Mouse (Mus musculus) hindbrain, postnatal 0 days (tissue): ENCODE data around the gene Flvcr2. TPM values are rescaled to one million over a fixed set of nuclear protein-coding genes. Genes with fewer than 3 reads are reported as not detected.
A peak's percentile ranks its signal among the peaks of the same experiment; 100 is the strongest.

Experiments
- ATAC-seq: fragments of 200-750 bp; cut with Nextera tagmentation; 2 replicates; pipeline ENCODE4 v1.8.0; 2017; ENCODE audit warnings: mild to moderate bottlenecking, moderate TSS enrichment, moderate library complexity
- DNase-seq: peaks from one replicate; pipeline ENCODE4 v3.0.0-alpha.2; 2015; ENCODE audit warnings: low spot score
- H3K27ac ChIP-seq: fragments of 300-500 bp; sonication (generic); 2 replicates; pipeline ENCODE4 v1.5.1; 2014; ENCODE audit warnings: mild to moderate bottlenecking
- H3K27me3 ChIP-seq: fragments of 300-500 bp; sonication (generic); 2 replicates; pipeline ENCODE4 v1.6.1; 2014; ENCODE audit warnings: low read length, mixed read lengths; ENCODE audit not compliant: insufficient read depth
- H3K36me3 ChIP-seq: fragments of 300-500 bp; sonication (generic); 2 replicates; pipeline ENCODE4 v1.6.1; 2014; ENCODE audit warnings: low read length, mixed read lengths; ENCODE audit not compliant: insufficient read depth
- H3K4me1 ChIP-seq: fragments of 300-500 bp; sonication (generic); 2 replicates; pipeline ENCODE4 v1.6.1; 2014; ENCODE audit warnings: antibody characterized with exemption, low read length, mixed read lengths; ENCODE audit not compliant: insufficient read depth
- H3K4me2 ChIP-seq: fragments of 300-500 bp; sonication (generic); 2 replicates; pipeline ENCODE4 v1.6.1; 2014; ENCODE audit warnings: low read depth, mild to moderate bottlenecking, low read length, moderate library complexity, mixed read lengths
- H3K4me3 ChIP-seq: fragments of 300-500 bp; sonication (generic); 2 replicates; pipeline ENCODE4 v1.5.1; 2014; ENCODE audit warnings: low read length
- H3K9ac ChIP-seq: fragments of 300-500 bp; sonication (generic); replicated peaks from 2 replicates; pipeline ENCODE4 v1.6.1; 2014; ENCODE audit warnings: mild to moderate bottlenecking, low read length, moderate library complexity, mixed read lengths
- H3K9me3 ChIP-seq: fragments of 300-500 bp; sonication (generic); 2 replicates; pipeline ENCODE4 v1.6.1; 2016; ENCODE audit warnings: low read length, mixed read lengths
- CTCF ChIP-seq: IDR thresholded peaks from 2 replicates; pipeline ENCODE4 v1.5.1; 2016; ENCODE audit warnings: antibody characterized with exemption, control low read depth, low read depth
- WGBS: fragments of 180-500 bp; shearing (Covaris S2); extraction: QIAGEN DNeasy Blood & Tissue Kit; methylation state at CpG from one replicate; pipeline ENCODE4 v1.1.7; 2014; 5-methylcytosine and 5-hydroxymethylcytosine counted together
- polyA plus RNA-seq: library from polyadenylated mRNA; unstranded; fragments of >200 nt; fragmentation: Nextera tagmentation; extraction: Ambion mirVana; gene quantifications from 2 replicates; pipeline ENCODE4 v1.2.1, GENCODE M21; 2015
- total RNA-seq: library from RNA; depleted of rRNA; stranded (reverse); fragments of >200 nt; gene quantifications from 2 replicates; pipeline ENCODE4 v1.2.3, GENCODE M21; 2014

Gene Flvcr2
- total and polyA plus RNA-seq, 2 experiments from 2014 or later, result 4.3 to 9.5 TPM

- no peak overlapping the region for H3K4me2 ChIP-seq
- no peak for ATAC-seq
- no peaks in the 10 kb centered on the region for H3K27me3 ChIP-seq
- no peaks in the 10 kb centered on the region for H3K4me1 ChIP-seq
- H3K27ac ChIP-seq, result no peak overlapping the region
- H3K9me3 ChIP-seq, result no peaks in the 10 kb centered on the region
- TF ChIP-seq CTCF, result no peak
- WGBS, result 83% methylated on average over 7 of the region's 7 CpGs
- no peak overlapping the region for H3K4me3 ChIP-seq
- H3K36me3 ChIP-seq, result no peaks in the 10 kb centered on the region
- no peak overlapping the region for H3K9ac ChIP-seq
- DNase-seq, result no peak
Measured at GRCm38 (mm10) chr12:85710695-85711094, 35.6 kb upstream of the Flvcr2 start.

GRCm38 (mm10) chr12:85712587-85712986 lies 33.8 kb upstream of the Flvcr2 start:
- H3K4me2 ChIP-seq, result no peak overlapping the region
- WGBS, result 79% methylated on average over 2 of the region's 2 CpGs

GRCm38 (mm10) chr12:85714126-85714525 lies 32.2 kb upstream of the Flvcr2 start:
- H3K27ac ChIP-seq, result no peak overlapping the region
- no peaks in the 10 kb centered on the region for H3K4me1 ChIP-seq
- no peaks in the 10 kb centered on the region for H3K27me3 ChIP-seq
- no peaks in the 10 kb centered on the region for H3K36me3 ChIP-seq
- H3K4me2 ChIP-seq, result no peak overlapping the region
- no peak overlapping the region for H3K9ac ChIP-seq
- no peak for TF ChIP-seq CTCF
- DNase-seq, result no peak
- ATAC-seq, result no peak
- no peak overlapping the region for H3K4me3 ChIP-seq
- H3K9me3 ChIP-seq, result no peaks in the 10 kb centered on the region
- 96% methylated on average over 5 of the region's 5 CpGs for WGBS

More at GRCm38 (mm10) chr12:85712587-85712986, 33.8 kb upstream of the Flvcr2 start:
- Histone ChIP-seq H3K4me3 (no peak overlapping the region), H3K9me3 (no peaks in the 10 kb centered on the region), H3K4me1 (no peaks in the 10 kb centered on the region), H3K9ac (no peak overlapping the region), H3K27me3 (no peaks in the 10 kb centered on the region), H3K27ac (no peak overlapping the region), H3K36me3 (no peaks in the 10 kb centered on the region)
- ATAC-seq (no peak), DNase-seq (no peak)
- no peak for TF ChIP-seq CTCF

GRCm38 (mm10) chr12:85725306-85725705 lies 21.0 kb upstream of the Flvcr2 start:
- Histone ChIP-seq H3K4me1 (no peaks in the 10 kb centered on the region), H3K9me3 (no peaks in the 10 kb centered on the region), H3K27ac (no peak overlapping the region), H3K9ac (no peak overlapping the region), H3K4me2 (no peak overlapping the region), H3K4me3 (no peak overlapping the region), H3K36me3 (no peaks in the 10 kb centered on the region), H3K27me3 (no peaks in the 10 kb centered on the region)
- no peak for TF ChIP-seq CTCF
- ATAC-seq, result no peak
- no peak for DNase-seq
- WGBS, result 75% methylated on average over 4 of the region's 4 CpGs

- H3K36me3 ChIP-seq, result no peaks in the 10 kb centered on the region
- H3K27ac ChIP-seq, result no peak overlapping the region
- WGBS, result 76% methylated on average over 6 of the region's 6 CpGs
- no peaks in the 10 kb centered on the region for H3K4me1 ChIP-seq
- no peak for TF ChIP-seq CTCF
- no peak overlapping the region for H3K4me3 ChIP-seq
- DNase-seq (no peak), ATAC-seq (no peak)
- no peak overlapping the region for H3K9ac ChIP-seq
- no peaks in the 10 kb centered on the region for H3K9me3 ChIP-seq
- no peaks in the 10 kb centered on the region for H3K27me3 ChIP-seq
- H3K4me2 ChIP-seq, result no peak overlapping the region
Measured at GRCm38 (mm10) chr12:85726729-85727397, 19.5 kb upstream of the Flvcr2 start.

- Histone ChIP-seq H3K9ac (no peak overlapping the region), H3K36me3 (no peaks in the 10 kb centered on the region), H3K4me3 (no peak overlapping the region), H3K4me1 (no peaks in the 10 kb centered on the region), H3K9me3 (no peaks in the 10 kb centered on the region), H3K4me2 (no peak overlapping the region), H3K27me3 (no peaks in the 10 kb centered on the region), H3K27ac (no peak overlapping the region)
- TF ChIP-seq CTCF, result no peak
- DNase-seq, result peak; percentile 68
- 42% methylated on average over 7 of the region's 7 CpGs for WGBS
- no peak for ATAC-seq
Measured at GRCm38 (mm10) chr12:85728181-85728580, 18.2 kb upstream of the Flvcr2 start.

GRCm38 (mm10) chr12:85729022-85729944 lies 17.1 kb upstream of the Flvcr2 start:
- H3K4me3 ChIP-seq, result no peak overlapping the region
- H3K4me2 ChIP-seq, result no peak overlapping the region
- ATAC-seq (0 out of 2 replicates have a peak, but pooled peaks have one; percentile 35), DNase-seq (peak; percentile 69)
- H3K4me1 ChIP-seq, result no peaks in the 10 kb centered on the region
- H3K27me3 ChIP-seq, result no peaks in the 10 kb centered on the region
- WGBS, result 39% methylated on average over 17 of the region's 17 CpGs
- H3K9ac ChIP-seq, result no peak overlapping the region
- H3K27ac ChIP-seq, result no peak overlapping the region
- H3K9me3 ChIP-seq, result no peaks in the 10 kb centered on the region
- no peaks in the 10 kb centered on the region for H3K36me3 ChIP-seq
- TF ChIP-seq CTCF, result peak; percentile 98
